Mouse (Mus musculus) brain, embryonic 18.5 days (tissue): Measurements from ENCODE around the gene Dcaf6.

ENCODE experiments used
- DNase-seq: peaks from one replicate; pipeline ENCODE4 v3.0.0-alpha.2; 2012; ENCODE audit warnings: low read depth, low spot score

Gene Dcaf6

GRCm38 (mm10) chr1:165321891-165322290 is 138.4 kb downstream of the Dcaf6 start:
- no peak for DNase-seq

- no peak for DNase-seq
Measured at GRCm38 (mm10) chr1:165321393-165321861, 138.8 kb downstream of the Dcaf6 start.

- no peak for DNase-seq
Measured at GRCm38 (mm10) chr1:165320141-165320934, 139.9 kb downstream of the Dcaf6 start.

- no peak for DNase-seq
Measured at GRCm38 (mm10) chr1:165316361-165316760, 143.9 kb downstream of the Dcaf6 start.

GRCm38 (mm10) chr1:165308180-165308579 is 152.1 kb downstream of the Dcaf6 start:
- no peak for DNase-seq

- no peak for DNase-seq
Measured at GRCm38 (mm10) chr1:165304341-165304740, 155.9 kb downstream of the Dcaf6 start.

- DNase-seq, result no peak
Measured at GRCm38 (mm10) chr1:165303209-165303608, 157.1 kb downstream of the Dcaf6 start.

GRCm38 (mm10) chr1:165302455-165303208 is 157.6 kb downstream of the Dcaf6 start:
- DNase-seq, result no peak

GRCm38 (mm10) chr1:165301567-165301966 is 158.7 kb downstream of the Dcaf6 start:
- no peak for DNase-seq

- DNase-seq, result no peak
Measured at GRCm38 (mm10) chr1:165301108-165301507, 159.2 kb downstream of the Dcaf6 start.

GRCm38 (mm10) chr1:165295489-165295888 is 164.8 kb downstream of the Dcaf6 start, which contains the start of gene Gpr161:
Gene Gpr161, plus strand, starts transcription at chr1:165295789.
- no peak for DNase-seq

- no peak for DNase-seq
Measured at GRCm38 (mm10) chr1:165291606-165292005, 168.7 kb downstream of the Dcaf6 start.

GRCm38 (mm10) chr1:165289831-165290230 is 170.4 kb downstream of the Dcaf6 start:
- no peak for DNase-seq

GRCm38 (mm10) chr1:165288165-165288564 is 172.1 kb downstream of the Dcaf6 start:
- DNase-seq, result no peak

- no peak for DNase-seq
Measured at GRCm38 (mm10) chr1:165284096-165284495, 176.2 kb downstream of the Dcaf6 start.

- DNase-seq, result no peak
Measured at GRCm38 (mm10) chr1:165282967-165283345, 177.3 kb downstream of the Dcaf6 start.

- no peak for DNase-seq
Measured at GRCm38 (mm10) chr1:165282222-165282966, 177.9 kb downstream of the Dcaf6 start.

- DNase-seq, result peak; percentile 26
Measured at GRCm38 (mm10) chr1:165281351-165282221, 178.7 kb downstream of the Dcaf6 start.

GRCm38 (mm10) chr1:165280741-165281140 is 179.5 kb downstream of the Dcaf6 start:
- no peak for DNase-seq
